Mouse (Mus musculus) lung, adult 2 months (tissue): Measurements from ENCODE around the gene Mrps30. TPM values are rescaled to one million over a fixed set of nuclear protein-coding genes. Genes with fewer than 3 reads are reported as not detected.
"Not testable (repeated sequence)": the region's sequence is repeated elsewhere in the genome, so short reads cannot be mapped to it uniquely, and the experiment has no call there.

Experiments used
- DNase-seq: peaks from one replicate; pipeline ENCODE4 v3.0.0; 2022
- H3K4me1 ChIP-seq: fragments of 200-500 bp; 2 replicates; pipeline ENCODE4 v1.6.1; 2011; ENCODE audit warnings: low read length; ENCODE audit not compliant: control insufficient read depth, insufficient read depth
- H3K4me3 ChIP-seq: fragments of 200-500 bp; replicated peaks from 2 replicates; pipeline ENCODE3; 2011; ENCODE audit warnings: low read depth, mild to moderate bottlenecking, control low read depth, low read length; ENCODE audit errors: extremely low read depth
- CTCF ChIP-seq: fragments of 200-500 bp; IDR thresholded peaks from 2 replicates; pipeline ENCODE4 v1.5.1; 2011; ENCODE audit warnings: mild to moderate bottlenecking, low read length, control low read depth; ENCODE audit not compliant: insufficient read depth
- POLR2A ChIP-seq: fragments of 200-500 bp; IDR thresholded peaks from 2 replicates; pipeline ENCODE4 v1.6.1; 2011; ENCODE audit warnings: low read depth, mild to moderate bottlenecking, control low read depth, low read length, borderline replicate concordance; ENCODE audit errors: extremely low read depth
- WGBS: fragments of 180-500 bp; shearing (Covaris S2); methylation state at CpG from one replicate; pipeline ENCODE4 v1.1.7; 2018; 5-methylcytosine and 5-hydroxymethylcytosine counted together
- polyA plus RNA-seq: library from polyadenylated mRNA; depleted of rRNA; stranded (reverse); fragments of >200 nt; gene quantifications from 2 replicates; pipeline ENCODE4 v1.2.3, GENCODE M21; 2012; rRNA removed

Mrps30 gene
- 12.3 and 17.3 TPM in 2 replicates for polyA plus RNA-seq

GRCm38 (mm10) chr13:118386511-118387447 is at the start of gene Mrps30, which contains the start of gene B430218F22Rik:
Gene Mrps30 (minus strand): TSS chr13:118387252.
Gene B430218F22Rik (plus strand): TSS chr13:118386630.
- H3K4me3 ChIP-seq, result peak within 1 kb of the TSS; percentile 94
- WGBS, result under 1% methylated on average over 93 of the region's 93 CpGs
- peak; percentile 94 for DNase-seq
- no peak for TF ChIP-seq CTCF
- peak; percentile 49; the same call in 1 of the 2 replicates for TF ChIP-seq POLR2A
- H3K4me1 ChIP-seq, result peaks cover 2% of the 10 kb centered on the region; the same call in 1 of the 2 replicates

DNA sequence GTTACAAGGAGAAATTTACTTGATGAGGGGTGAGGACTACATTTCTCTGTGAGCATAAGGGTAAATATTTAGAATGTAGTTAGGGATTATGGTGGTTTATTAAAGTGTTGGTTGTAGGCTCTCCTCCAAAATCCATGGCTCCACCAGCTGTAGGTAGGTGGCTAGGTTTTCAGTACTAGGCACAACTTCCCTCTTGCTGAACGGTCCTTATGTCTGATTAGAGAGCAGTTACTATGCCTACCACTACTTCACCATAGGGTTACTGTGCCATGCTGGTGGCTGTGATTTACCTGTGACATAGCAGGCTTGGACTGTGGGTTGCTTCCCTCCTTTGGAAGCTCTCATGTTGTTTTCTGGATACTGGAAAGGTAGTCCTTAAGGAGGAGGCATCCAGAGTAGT is 33.8 kb upstream of the Mrps30 start:
- 41% methylated on average over 1 of the region's 1 CpGs for WGBS
- no peak for DNase-seq
- TF ChIP-seq CTCF (no peak), POLR2A (no peak)

DNA sequence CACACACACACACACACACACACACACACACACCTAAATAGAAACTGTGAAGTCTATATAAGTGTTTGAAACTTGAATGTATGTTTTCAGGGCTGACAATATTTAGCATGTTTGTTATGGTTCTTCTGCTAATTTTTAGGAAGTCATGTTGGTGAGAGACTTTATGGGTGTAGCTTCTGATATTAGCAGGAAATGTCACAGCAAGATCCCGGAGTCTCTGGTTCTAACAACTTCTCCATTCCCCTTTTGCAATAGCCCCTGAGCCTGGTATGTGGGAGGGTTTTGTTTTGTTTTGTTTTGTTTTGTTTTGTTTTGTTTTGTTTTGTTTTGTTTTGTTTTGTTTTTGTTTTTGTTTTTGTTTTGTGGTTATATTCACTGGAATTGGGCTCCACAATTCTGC is 33.4 kb upstream of the Mrps30 start:
- no peak for TF ChIP-seq POLR2A
- TF ChIP-seq CTCF, result no peak
- Histone ChIP-seq H3K4me1 (no peaks in the 10 kb centered on the region), H3K4me3 (no peak overlapping the region)
- 61% methylated on average over 1 of the region's 1 CpGs for WGBS
- no peak for DNase-seq

More for the DNA sequence above, 33.8 kb upstream of the Mrps30 start:
- Histone ChIP-seq H3K4me3 (no peak overlapping the region), H3K4me1 (no peaks in the 10 kb centered on the region)

DNA sequence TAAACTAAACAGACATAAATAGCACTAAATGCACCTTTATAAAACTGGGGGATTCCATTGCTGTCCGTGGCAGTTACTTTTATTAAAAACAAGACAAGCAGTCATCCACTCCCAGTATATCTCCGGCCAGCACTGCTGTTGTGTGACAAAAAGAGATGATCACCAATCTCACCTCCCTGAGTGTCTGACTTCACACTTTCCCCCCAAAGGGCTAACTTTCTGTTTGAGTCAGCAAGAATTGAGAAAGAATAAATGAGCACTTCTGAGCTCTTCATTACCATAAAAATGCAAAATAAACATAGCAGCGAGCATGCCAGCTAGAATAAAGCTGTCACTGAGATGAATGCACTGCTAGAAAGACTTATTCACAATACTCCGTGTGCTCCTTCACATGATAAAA is 31.1 kb upstream of the Mrps30 start:
- TF ChIP-seq POLR2A (no peak), CTCF (no peak)
- H3K4me3 ChIP-seq, result no peak overlapping the region
- no peak for DNase-seq
- WGBS, result 42% methylated on average over 4 of the region's 4 CpGs
- no peaks in the 10 kb centered on the region for H3K4me1 ChIP-seq

DNA sequence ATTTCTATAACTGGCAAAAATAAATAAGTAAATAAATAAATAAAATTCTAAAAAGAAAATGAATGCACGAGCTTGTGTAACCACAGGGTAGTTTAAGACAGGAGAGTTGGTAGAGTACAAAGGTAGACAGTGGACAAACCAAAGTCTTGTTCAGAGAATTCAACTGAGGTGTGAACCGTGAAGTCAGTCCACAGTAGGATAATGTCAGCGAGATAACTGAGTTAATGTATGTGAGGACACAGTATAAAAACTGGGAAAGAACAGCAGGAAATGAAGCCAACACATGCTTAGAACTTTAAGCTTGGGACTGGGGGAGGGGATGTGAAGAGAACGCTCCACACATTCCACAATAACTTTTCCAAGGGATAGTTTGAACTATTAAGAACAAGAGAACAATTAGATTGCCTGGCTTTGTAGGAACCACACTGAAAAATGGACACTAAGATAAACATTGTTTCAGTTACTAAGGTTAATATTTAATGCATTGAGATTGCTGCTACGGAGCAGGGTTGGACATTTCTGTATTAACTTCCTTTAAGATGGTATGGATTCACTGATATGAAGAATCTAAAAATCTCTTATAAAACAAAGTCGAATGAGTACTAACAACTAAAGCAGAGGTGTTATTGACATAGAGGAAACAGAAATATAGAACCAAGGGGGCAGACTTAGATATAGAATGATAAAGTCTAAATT is 24.4 kb upstream of the Mrps30 start:
- Histone ChIP-seq H3K4me3 (no peak overlapping the region), H3K4me1 (no peaks in the 10 kb centered on the region)
- no peak for DNase-seq
- TF ChIP-seq POLR2A, result no peak
- no peak for TF ChIP-seq CTCF
- 62% methylated on average over 6 of the region's 6 CpGs for WGBS

- DNase-seq, result no peak
- H3K4me3 ChIP-seq, result no peak overlapping the region
- TF ChIP-seq POLR2A (no peak), CTCF (peak; percentile 47; the same call in 1 of the 2 replicates)
- H3K4me1 ChIP-seq, result no peaks in the 10 kb centered on the region
These were observed 16.5 kb upstream of the Mrps30 start for GRCm38 (mm10) chr13:118403544-118403943.

DNA sequence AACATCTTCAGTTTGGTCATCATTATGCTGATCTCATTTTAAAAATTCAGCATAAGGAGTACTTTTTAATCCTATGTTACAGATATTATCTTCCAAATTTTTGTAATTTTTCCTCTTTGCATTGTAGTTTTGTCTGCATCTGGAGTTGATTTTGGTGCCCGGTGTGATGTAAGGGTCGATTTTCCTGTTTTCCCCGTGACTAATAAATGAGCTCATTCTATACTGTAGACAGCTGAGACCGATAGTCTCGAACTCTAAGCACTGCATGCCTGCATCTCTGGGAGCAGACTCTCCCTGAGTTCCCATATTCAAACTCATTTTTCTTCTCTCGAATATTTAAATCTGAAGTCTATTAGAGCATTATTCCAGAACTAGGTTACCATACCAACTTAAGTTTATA is 13.3 kb upstream of the Mrps30 start:
- no peak for DNase-seq
- H3K4me1 ChIP-seq, result no peaks in the 10 kb centered on the region
- TF ChIP-seq CTCF, result no peak
- no peak for TF ChIP-seq POLR2A
- 69% methylated on average over 6 of the region's 6 CpGs for WGBS
- no peak overlapping the region for H3K4me3 ChIP-seq

DNA sequence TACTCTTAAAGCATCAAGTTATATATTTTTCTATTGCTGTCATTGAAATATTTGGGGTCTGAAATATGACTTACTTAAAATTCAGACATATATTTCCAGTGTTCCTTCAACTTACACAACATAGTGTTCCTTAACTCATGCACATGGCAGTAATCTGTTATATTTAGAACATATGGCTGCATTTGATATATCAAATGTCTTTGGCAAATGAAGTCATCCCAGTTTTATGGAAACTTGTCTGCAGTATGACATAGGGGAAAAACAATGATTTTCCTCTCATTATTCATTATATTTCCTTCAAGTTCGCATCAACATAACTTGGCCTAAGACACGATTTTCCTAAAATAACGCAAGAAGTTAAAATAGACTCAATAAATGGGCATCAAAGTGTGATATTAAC is 8.8 kb upstream of the Mrps30 start:
- TF ChIP-seq POLR2A, result no peak
- TF ChIP-seq CTCF, result no peak
- WGBS, result 73% methylated on average over 3 of the region's 3 CpGs
- no peak for DNase-seq
- Histone ChIP-seq H3K4me3 (no peak overlapping the region), H3K4me1 (no peaks in the 10 kb centered on the region)

DNA sequence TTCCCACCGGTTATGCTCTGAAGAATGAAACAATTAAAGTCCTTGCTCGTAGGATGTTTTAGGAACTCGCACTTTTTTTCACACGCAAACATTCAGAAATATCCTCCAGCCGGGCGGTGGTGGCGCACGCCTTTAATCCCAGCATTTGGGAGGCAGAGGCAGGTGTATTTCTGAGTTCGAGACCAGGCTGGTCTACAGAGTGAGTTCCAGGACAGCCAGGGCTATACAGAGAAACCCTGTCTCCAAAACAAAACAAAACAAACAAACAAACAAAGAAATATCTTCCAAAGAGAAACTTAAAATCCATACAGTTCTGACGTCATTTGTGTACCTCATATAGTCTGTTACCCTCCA is 373 bp upstream of the Mrps30 start:
- DNase-seq, H3K4me1 ChIP-seq: not testable (repeated sequence)
- H3K4me3 ChIP-seq, result peak overlapping the region; percentile 94
- WGBS, result 7% methylated on average over 10 of the region's 10 CpGs
